Mouse (Mus musculus): ENCODE data around the gene Msantd1. TPM values are rescaled to one million over a fixed set of nuclear protein-coding genes. Genes with fewer than 3 reads are reported as not detected.

Msantd1 gene
- total RNA-seq, 1 experiment from 2014 or later, result 1.4 TPM

DNA sequence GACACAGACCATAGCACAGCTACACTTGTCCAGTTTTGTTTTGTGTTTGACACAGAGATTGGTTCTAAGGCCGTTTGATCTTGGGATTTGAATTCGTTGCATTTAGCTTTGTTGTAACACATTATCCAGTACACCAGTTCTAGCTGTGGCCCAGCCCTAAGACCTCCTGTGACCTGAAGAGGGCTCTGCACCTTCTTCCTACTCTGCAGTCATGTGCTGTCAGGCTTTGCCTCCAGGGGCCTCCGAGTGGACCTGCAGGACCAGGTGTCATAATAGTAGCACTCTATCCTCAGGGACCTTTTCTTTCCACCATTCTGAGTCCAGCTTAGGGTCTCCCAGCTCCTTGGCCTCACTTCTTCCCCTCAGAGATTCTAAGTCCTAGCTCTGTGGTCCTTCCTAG lies 64.7 kb downstream of the Msantd1 start:
- DNase-seq, result no peak

Other genes starting within 250 kb of the Msantd1 start
- gene Nop14, start 247.9 kb upstream of the Msantd1 start, total RNA-seq (2021), result 21.9 and 26.8 TPM in 2 replicates
- 2.1 and 2.7 TPM in 2 replicates for gene Grk4, start 247.6 kb upstream of the Msantd1 start, total RNA-seq (2021)
- 24.6 and 25.8 TPM in 2 replicates for gene Htt, start 146.3 kb upstream of the Msantd1 start, total RNA-seq (2021)
- 31.0 and 31.9 TPM in 2 replicates for gene Rgs12, start 41.4 kb downstream of the Msantd1 start, total RNA-seq (2021)
- gene Hgfac, start 133.5 kb downstream of the Msantd1 start, total RNA-seq (2021), result 3.7 and 36.1 TPM in 2 replicates
- gene Dok7, start 148.8 kb downstream of the Msantd1 start, total RNA-seq (2021), result 10.7 and 12.4 TPM in 2 replicates
- 80.8 and 88.8 TPM in 2 replicates for gene Lrpap1, start 197.8 kb downstream of the Msantd1 start, total RNA-seq (2021)